ENCODE assay signal across 8 mouse cellular contexts in genomic region chr14:31131272-31131821, GRCm38 (mm10). TPM values are rescaled to one million over a fixed set of nuclear protein-coding genes. Genes with fewer than 3 reads are reported as not detected.
DNase-seq lines count a peak whose midpoint lies in the region; ATAC-seq lines count a peak whose summit lies in the region.

No protein-coding gene starts in this region.

- H3K9me3 ChIP-seq in hindbrain, embryonic 15.5 days: no peaks in the 10 kb centered on the region

- peak overlapping the region; percentile 77 for H3K9ac ChIP-seq in hindbrain, embryonic 15.5 days

- H3K4me3 ChIP-seq in hindbrain, embryonic 15.5 days: peak overlapping the region; percentile 81

- DNase-seq in ovary, postnatal 36 days (ENCODE audit: low spot score): peak; percentile 34
- DNase-seq in ovary, adult 18-20 months (ENCODE audit: low spot score): no peak
- peak; percentile 57 for DNase-seq in embryo, embryonic 11 days
- DNase-seq in lung, postnatal 10 days: peak; percentile 37
- DNase-seq in yolk sac, embryonic 10.5 days (ENCODE audit: low spot score): peak; percentile 44
- DNase-seq in spleen, postnatal 10 days (ENCODE audit: low spot score in 2 of 2): no peak
- DNase-seq in natural killer cell, adult 2 months (ENCODE audit: low spot score in 2 of 2): no peak

- peak overlapping the region; percentile 87 for H3K27ac ChIP-seq in hindbrain, embryonic 15.5 days (replicated peaks)

- no peaks in the 10 kb centered on the region for H3K27me3 ChIP-seq in hindbrain, embryonic 15.5 days

- H3K4me1 ChIP-seq in hindbrain, embryonic 15.5 days (replicated peaks): peaks cover 70% of the 10 kb centered on the region

- ATAC-seq in hindbrain, embryonic 15.5 days (ENCODE audit: low FRiP score, low read depth): peak; percentile 4; the same call in 1 of the 2 replicates

- H3K4me2 ChIP-seq in hindbrain, embryonic 15.5 days: peak overlapping the region; percentile 69

- under 1% methylated on average over 41 of the region's 43 CpGs for WGBS in hindbrain, embryonic 15.5 days

- H3K36me3 ChIP-seq in hindbrain, embryonic 15.5 days: peaks cover 11% of the 10 kb centered on the region; the same call in 1 of the 2 replicates

RNA-seq across cellular contexts. Expression of gene Nt5dc2, which starts 0.5 kb away (rescaled TPM):
- polyA plus RNA-seq in hindbrain, embryonic 15.5 days (2015; fragmentation: Nextera tagmentation; extraction: Ambion mirVana): 269 and 270 TPM in 2 replicates

RNA-seq across cellular contexts. Expression of gene Smim4, which starts 2.6 kb away (rescaled TPM):
- polyA plus RNA-seq in hindbrain, embryonic 15.5 days (2015; fragmentation: Nextera tagmentation; extraction: Ambion mirVana): 59.3 and 61.1 TPM in 2 replicates

RNA-seq across cellular contexts. Expression of gene Stab1, which starts 37.1 kb away (rescaled TPM):
- polyA plus RNA-seq in hindbrain, embryonic 15.5 days (2015; fragmentation: Nextera tagmentation; extraction: Ambion mirVana): 20.9 and 22.4 TPM in 2 replicates

Comparison
In these comparisons a context has a peak if more than half of its experiments do, and no peak if none do; other contexts are left out.
1. DNase-seq: peak in ovary, postnatal 36 days (single experiment), embryo, embryonic 11 days (single experiment), lung, postnatal 10 days (single experiment) and yolk sac, embryonic 10.5 days (single experiment); none in ovary, adult 18-20 months (single experiment), spleen, postnatal 10 days (0 of 2) and natural killer cell, adult 2 months (0 of 2).